Mouse (Mus musculus) spleen, adult 2 months (tissue): Measurements from ENCODE around the gene Osbp.

Experiments
- CTCF ChIP-seq: fragments of 200-500 bp; IDR thresholded peaks from 2 replicates; pipeline ENCODE4 v1.5.1; 2011; ENCODE audit warnings: mild to moderate bottlenecking, inconsistent platforms; ENCODE audit not compliant: insufficient read depth, insufficient read length, insufficient replicate concordance; ENCODE audit errors: extremely low read depth
- POLR2A ChIP-seq: fragments of 200-500 bp; IDR thresholded peaks from 2 replicates; pipeline ENCODE4 v1.6.1; 2011; ENCODE audit warnings: low read depth, low read length, inconsistent platforms

DNA sequence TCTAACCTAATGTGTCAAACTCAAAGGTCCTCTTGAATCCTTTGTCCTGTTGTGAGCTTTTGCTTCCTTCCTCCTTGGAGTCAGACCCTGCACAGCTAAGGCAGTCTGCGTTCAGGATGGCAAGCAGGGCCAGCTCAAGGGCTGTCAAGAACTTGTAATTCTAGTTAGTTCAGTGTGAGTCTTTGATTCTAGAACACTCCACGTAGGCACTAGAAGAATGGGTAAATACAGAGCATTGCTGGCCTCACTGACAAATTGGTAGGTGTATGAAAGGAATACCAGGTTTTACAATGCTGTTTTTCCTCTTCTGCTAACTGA is 8.4 kb downstream of the Osbp start:
- TF ChIP-seq POLR2A (no peak), CTCF (no peak)
